Mouse (Mus musculus) neural tube, embryonic 11.5 days (tissue): ENCODE results near the gene Ncor1. TPM values are rescaled to one million over a fixed set of nuclear protein-coding genes. Genes with fewer than 3 reads are reported as not detected.
A peak's percentile ranks its signal among the peaks of the same experiment; 100 is the strongest.

Source experiments
- ATAC-seq: fragments of 200-750 bp; cut with Nextera tagmentation; 2 replicates; pipeline ENCODE4 v1.8.0; 2017; ENCODE audit warnings: moderate number of reproducible peaks, mild to moderate bottlenecking, moderate TSS enrichment, moderate library complexity; ENCODE audit not compliant: insufficient read depth, low FRiP score, low TSS enrichment
- DNase-seq: peaks from one replicate; pipeline ENCODE4 v3.0.0-alpha.2; 2015; ENCODE audit warnings: low spot score
- H3K27ac ChIP-seq: fragments of 300-500 bp; sonication (generic); 2 replicates; pipeline ENCODE4 v1.5.1; 2014; ENCODE audit warnings: low read depth, mild to moderate bottlenecking, low read length
- H3K27me3 ChIP-seq: fragments of 300-500 bp; sonication (generic); 2 replicates; pipeline ENCODE4 v1.6.1; 2014; ENCODE audit warnings: mild to moderate bottlenecking, low read length, mixed read lengths; ENCODE audit not compliant: control insufficient read depth, insufficient read depth
- H3K36me3 ChIP-seq: fragments of 300-500 bp; sonication (generic); 2 replicates; pipeline ENCODE4 v1.6.1; 2014; ENCODE audit warnings: mild to moderate bottlenecking, low read length, moderate library complexity, mixed read lengths; ENCODE audit not compliant: control insufficient read depth, insufficient read depth
- H3K4me1 ChIP-seq: fragments of 300-500 bp; sonication (generic); 2 replicates; pipeline ENCODE4 v1.6.1; 2014; ENCODE audit warnings: low read length, mixed read lengths; ENCODE audit not compliant: control insufficient read depth, insufficient read depth
- H3K4me2 ChIP-seq: fragments of 300-500 bp; sonication (generic); 2 replicates; pipeline ENCODE4 v1.6.1; 2014; ENCODE audit warnings: low read depth, mild to moderate bottlenecking, moderate library complexity
- H3K4me3 ChIP-seq: fragments of 300-500 bp; sonication (generic); 2 replicates; pipeline ENCODE4 v1.5.1; 2014; ENCODE audit warnings: low read depth, low read length
- H3K9ac ChIP-seq: fragments of 300-500 bp; sonication (generic); 2 replicates; pipeline ENCODE4 v1.6.1; 2014; ENCODE audit warnings: mild to moderate bottlenecking, low read length
- H3K9me3 ChIP-seq: fragments of 300-500 bp; sonication (generic); 2 replicates; pipeline ENCODE4 v1.6.1; 2016; ENCODE audit warnings: low read length; ENCODE audit not compliant: control insufficient read depth
- WGBS: fragments of 180-500 bp; shearing (Covaris S2); extraction: QIAGEN DNeasy Blood & Tissue Kit; methylation state at CpG from one replicate; pipeline ENCODE4 v1.1.7; 2014; 5-methylcytosine and 5-hydroxymethylcytosine counted together
- polyA plus RNA-seq: library from polyadenylated mRNA; unstranded; fragments of >200 nt; fragmentation: Nextera tagmentation; extraction: Ambion mirVana; gene quantifications from 2 replicates; pipeline ENCODE4 v1.2.1, GENCODE M21; 2014

The Ncor1 gene
- polyA plus RNA-seq, 1 experiment from 2014 or later: 176 TPM

- Histone ChIP-seq H3K27ac (no peak overlapping the region), H3K4me3 (peak overlapping the region; percentile 97), H3K27me3 (no peaks in the 10 kb centered on the region), H3K4me1 (no peaks in the 10 kb centered on the region; the same call in 1 of the 2 replicates), H3K9ac (peak overlapping the region; percentile 99), H3K9me3 (no peaks in the 10 kb centered on the region), H3K4me2 (peak overlapping the region; percentile 91), H3K36me3 (no peaks in the 10 kb centered on the region)
- ATAC-seq (no peak), DNase-seq (no peak)
- WGBS: 7% methylated on average over 3 of the region's 3 CpGs
These were observed 2.3 kb downstream of the Ncor1 start for GRCm38 (mm10) chr11:62456021-62456482.

GRCm38 (mm10) chr11:62455193-62455592 lies 3.1 kb downstream of the Ncor1 start:
- H3K9ac ChIP-seq: no peak overlapping the region
- no peak for DNase-seq
- H3K4me1 ChIP-seq: no peaks in the 10 kb centered on the region; the same call in 1 of the 2 replicates
- H3K4me3 ChIP-seq: no peak overlapping the region
- H3K27ac ChIP-seq: no peak overlapping the region
- no peaks in the 10 kb centered on the region for H3K27me3 ChIP-seq
- no peaks in the 10 kb centered on the region for H3K36me3 ChIP-seq
- WGBS: 86% methylated on average over 1 of the region's 1 CpGs
- no peaks in the 10 kb centered on the region for H3K9me3 ChIP-seq
- H3K4me2 ChIP-seq: no peak overlapping the region
- ATAC-seq: no peak

GRCm38 (mm10) chr11:62448971-62449370 lies 9.4 kb downstream of the Ncor1 start:
- no peak overlapping the region for H3K4me3 ChIP-seq
- no peak for ATAC-seq
- H3K27me3 ChIP-seq: no peaks in the 10 kb centered on the region

GRCm38 (mm10) chr11:62445799-62446198 lies 12.5 kb downstream of the Ncor1 start:
- 98% methylated on average over 3 of the region's 3 CpGs for WGBS
- Histone ChIP-seq H3K36me3 (no peaks in the 10 kb centered on the region), H3K27me3 (no peaks in the 10 kb centered on the region), H3K4me1 (no peaks in the 10 kb centered on the region), H3K27ac (no peak overlapping the region), H3K4me2 (no peak overlapping the region), H3K9ac (no peak overlapping the region), H3K4me3 (no peak overlapping the region), H3K9me3 (no peaks in the 10 kb centered on the region)
- DNase-seq (no peak), ATAC-seq (no peak)

More at GRCm38 (mm10) chr11:62448971-62449370, 9.4 kb downstream of the Ncor1 start:
- no peak for DNase-seq
- Histone ChIP-seq H3K4me1 (no peaks in the 10 kb centered on the region), H3K9ac (no peak overlapping the region), H3K36me3 (no peaks in the 10 kb centered on the region), H3K9me3 (no peaks in the 10 kb centered on the region), H3K27ac (no peak overlapping the region), H3K4me2 (no peak overlapping the region)
- WGBS: 97% methylated on average over 6 of the region's 6 CpGs

GRCm38 (mm10) chr11:62440670-62441315 lies 17.5 kb downstream of the Ncor1 start:
- Histone ChIP-seq H3K9ac (no peak overlapping the region), H3K4me1 (no peaks in the 10 kb centered on the region), H3K9me3 (no peaks in the 10 kb centered on the region), H3K36me3 (0 out of 2 replicates have a peak, but pooled peaks cover 2% of the 10 kb centered on the region), H3K27me3 (no peaks in the 10 kb centered on the region), H3K27ac (no peak overlapping the region), H3K4me3 (no peak overlapping the region), H3K4me2 (no peak overlapping the region)
- ATAC-seq (no peak), DNase-seq (no peak)
- WGBS: 96% methylated on average over 9 of the region's 9 CpGs

GRCm38 (mm10) chr11:62432211-62432610 lies 26.1 kb downstream of the Ncor1 start:
- ATAC-seq (no peak), DNase-seq (no peak)
- Histone ChIP-seq H3K4me2 (no peak overlapping the region), H3K27ac (no peak overlapping the region), H3K9ac (no peak overlapping the region), H3K9me3 (no peaks in the 10 kb centered on the region), H3K27me3 (no peaks in the 10 kb centered on the region), H3K4me1 (no peaks in the 10 kb centered on the region), H3K4me3 (no peak overlapping the region), H3K36me3 (peaks cover 9% of the 10 kb centered on the region)
- WGBS: 85% methylated on average over 2 of the region's 2 CpGs

DNA sequence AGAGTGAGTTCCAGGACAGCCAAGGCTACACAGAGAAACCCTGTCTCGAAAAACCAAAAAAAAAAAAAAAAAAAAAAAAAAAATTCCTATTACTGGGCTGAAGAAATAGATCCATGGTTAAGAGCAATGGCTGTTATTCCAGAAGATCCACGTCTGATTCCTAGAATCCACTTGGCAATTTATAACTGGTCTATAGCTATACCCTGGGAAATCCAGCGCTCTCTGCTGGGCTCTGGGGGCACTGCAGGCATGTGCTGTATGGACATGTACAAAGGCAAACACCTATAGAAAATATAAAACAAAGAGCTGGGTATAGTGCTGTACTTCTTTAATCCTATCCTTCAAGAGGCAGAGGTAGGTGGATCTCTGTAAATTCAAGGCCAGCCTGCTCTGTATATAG lies 31.2 kb downstream of the Ncor1 start:
- peak; percentile 24 for DNase-seq
- no peak overlapping the region for H3K4me3 ChIP-seq
- WGBS: 86% methylated on average over 2 of the region's 3 CpGs
- no peak for ATAC-seq
- H3K27me3 ChIP-seq: no peaks in the 10 kb centered on the region
- no peaks in the 10 kb centered on the region for H3K4me1 ChIP-seq
- H3K9me3 ChIP-seq: no peaks in the 10 kb centered on the region
- H3K9ac ChIP-seq: no peak overlapping the region
- no peak overlapping the region for H3K4me2 ChIP-seq
- H3K27ac ChIP-seq: no peak overlapping the region
- H3K36me3 ChIP-seq: peaks cover 4% of the 10 kb centered on the region

DNA sequence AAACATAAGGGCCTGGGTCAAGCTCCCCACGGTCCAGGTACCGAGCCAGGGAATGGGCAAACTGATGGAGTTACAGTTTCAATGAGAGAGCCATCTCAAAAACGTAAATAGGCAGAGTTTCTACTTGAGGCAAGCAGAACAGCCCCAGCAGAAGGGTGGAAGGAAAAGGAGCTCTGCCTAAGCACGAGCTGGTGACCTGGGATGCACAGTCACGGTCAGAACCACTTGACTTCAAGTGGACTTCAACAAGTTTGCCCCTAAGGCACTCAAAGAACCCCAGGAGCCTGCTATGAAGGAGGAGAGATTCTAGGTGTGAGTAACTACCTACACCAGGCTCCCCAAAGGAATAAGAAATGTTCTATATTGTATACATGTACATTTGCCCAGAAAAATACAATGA lies 32.1 kb downstream of the Ncor1 start:
- 93% methylated on average over 5 of the region's 5 CpGs for WGBS
- ATAC-seq: no peak
- H3K9me3 ChIP-seq: no peaks in the 10 kb centered on the region
- no peak overlapping the region for H3K27ac ChIP-seq
- H3K4me3 ChIP-seq: no peak overlapping the region
- H3K36me3 ChIP-seq: peaks cover 4% of the 10 kb centered on the region
- no peaks in the 10 kb centered on the region for H3K27me3 ChIP-seq
- DNase-seq: no peak
- no peak overlapping the region for H3K4me2 ChIP-seq
- no peaks in the 10 kb centered on the region for H3K4me1 ChIP-seq
- no peak overlapping the region for H3K9ac ChIP-seq

DNA sequence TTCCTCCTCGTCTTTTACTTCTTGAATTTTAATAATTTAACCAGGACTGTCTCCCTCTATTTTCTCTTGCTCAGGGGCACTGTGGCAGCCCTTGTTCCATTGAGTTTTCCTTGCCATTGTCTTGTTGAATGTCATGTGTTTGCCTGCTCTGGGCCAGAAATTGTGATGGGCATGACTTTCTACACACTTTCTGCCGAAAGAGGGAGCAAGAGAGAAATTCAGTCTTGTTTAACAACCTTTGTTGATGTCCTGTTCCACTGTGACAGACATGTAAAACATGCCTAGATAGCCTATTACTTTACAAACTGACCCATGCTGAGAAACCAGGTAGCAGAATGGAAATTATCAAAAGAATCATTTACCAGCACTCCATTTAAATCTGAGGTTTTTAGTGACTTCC lies 33.8 kb downstream of the Ncor1 start:
- DNase-seq (no peak), ATAC-seq (no peak)
- H3K27ac ChIP-seq: no peak overlapping the region
- 83% methylated on average over 2 of the region's 2 CpGs for WGBS
- H3K4me1 ChIP-seq: no peaks in the 10 kb centered on the region
- H3K4me2 ChIP-seq: no peak overlapping the region
- no peak overlapping the region for H3K9ac ChIP-seq
- no peaks in the 10 kb centered on the region for H3K9me3 ChIP-seq
- peaks cover 2% of the 10 kb centered on the region; the same call in 1 of the 2 replicates for H3K36me3 ChIP-seq
- no peaks in the 10 kb centered on the region for H3K27me3 ChIP-seq
- no peak overlapping the region for H3K4me3 ChIP-seq
